Mouse (Mus musculus): Measurements from ENCODE around the gene Pprc1. TPM values are rescaled to one million over a fixed set of nuclear protein-coding genes. Genes with fewer than 3 reads are reported as not detected.

The Pprc1 gene
- total RNA-seq (2023): 10 to 100 TPM; 24.6 TPM

DNA sequence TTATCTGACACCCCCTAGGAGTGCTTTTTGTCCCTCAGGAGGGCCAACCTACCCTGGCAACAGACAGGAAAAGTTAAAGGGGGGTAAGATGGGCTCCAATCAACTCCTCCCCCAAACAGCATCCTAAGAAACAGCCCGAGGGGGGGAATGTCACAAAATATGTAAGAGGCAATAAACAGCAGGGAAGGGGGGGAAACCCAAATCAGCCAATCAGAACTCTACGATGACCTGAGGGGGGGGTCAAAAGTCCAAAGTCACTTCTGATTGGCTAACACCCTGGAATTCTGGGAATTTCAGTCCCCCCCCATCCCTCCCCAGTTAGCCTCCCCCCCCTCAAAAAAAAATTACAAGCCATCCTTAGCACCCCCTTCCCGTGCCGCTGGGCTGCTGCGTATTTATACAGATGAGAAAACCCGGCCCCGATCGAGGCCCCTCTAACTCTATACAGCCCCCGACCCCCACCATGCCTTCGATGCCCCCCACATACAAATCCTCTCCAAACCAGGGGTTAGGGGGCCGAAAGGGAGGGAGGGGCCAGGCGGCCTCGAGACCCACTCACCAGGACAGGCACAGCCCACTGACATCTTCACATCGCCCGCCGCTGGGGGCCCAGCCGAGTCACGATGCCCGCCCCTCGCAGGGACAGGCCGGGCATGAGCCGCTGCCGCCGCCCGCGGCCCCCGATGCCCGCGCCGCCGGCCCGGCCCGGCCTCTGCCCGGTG is at the start of gene Pprc1:
Pprc1 (plus strand) TSS at position 616 of the 722 bp plus-strand sequence.

DNA sequence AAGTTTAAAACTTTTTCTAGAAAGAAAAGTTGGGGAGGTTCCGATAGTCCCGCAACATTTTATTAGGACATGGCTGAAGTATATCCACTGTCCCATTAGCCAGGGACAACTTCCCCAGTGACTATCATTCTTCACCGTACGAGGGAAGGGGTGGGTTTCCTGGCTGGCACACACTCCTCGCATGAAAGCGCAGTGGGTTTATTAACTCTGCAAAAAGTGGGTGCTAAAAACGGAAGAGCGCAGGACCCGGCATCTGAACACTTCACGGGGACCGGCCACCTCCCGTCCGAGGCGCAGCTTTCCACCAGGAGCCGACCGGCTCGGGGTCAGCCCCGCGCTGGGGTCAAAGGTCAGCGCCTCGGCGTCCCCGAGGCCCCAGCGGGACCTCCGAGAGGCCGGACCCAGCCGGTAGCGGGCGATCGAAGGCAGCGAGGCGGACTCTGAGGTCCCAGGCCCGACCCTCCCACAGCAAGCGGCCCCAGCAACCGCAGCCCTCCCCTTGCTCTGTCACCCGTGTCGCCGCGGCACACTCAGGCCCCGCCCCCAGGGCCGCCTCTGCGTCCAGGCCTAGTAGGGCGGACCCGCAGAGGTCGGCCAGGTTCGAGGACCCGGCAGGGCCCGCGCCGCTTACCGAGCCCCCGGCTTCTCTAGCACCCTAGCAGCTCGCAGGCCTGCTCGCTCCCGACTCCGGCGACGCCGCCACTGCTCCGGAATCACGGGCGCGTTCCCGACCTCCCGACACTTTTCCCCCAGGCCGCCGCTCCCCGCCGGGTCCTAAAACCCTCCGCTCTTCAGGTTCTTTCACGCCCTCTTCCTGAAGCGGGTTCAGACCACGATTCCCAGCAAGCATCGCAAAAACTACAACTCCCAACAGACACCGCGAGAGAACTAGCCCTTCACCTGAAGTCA is 46.6 kb upstream of the Pprc1 start, which contains the start of gene Armh3:
Armh3 (minus strand) TSS at position 704 of the 909 bp plus-strand sequence.

DNA sequence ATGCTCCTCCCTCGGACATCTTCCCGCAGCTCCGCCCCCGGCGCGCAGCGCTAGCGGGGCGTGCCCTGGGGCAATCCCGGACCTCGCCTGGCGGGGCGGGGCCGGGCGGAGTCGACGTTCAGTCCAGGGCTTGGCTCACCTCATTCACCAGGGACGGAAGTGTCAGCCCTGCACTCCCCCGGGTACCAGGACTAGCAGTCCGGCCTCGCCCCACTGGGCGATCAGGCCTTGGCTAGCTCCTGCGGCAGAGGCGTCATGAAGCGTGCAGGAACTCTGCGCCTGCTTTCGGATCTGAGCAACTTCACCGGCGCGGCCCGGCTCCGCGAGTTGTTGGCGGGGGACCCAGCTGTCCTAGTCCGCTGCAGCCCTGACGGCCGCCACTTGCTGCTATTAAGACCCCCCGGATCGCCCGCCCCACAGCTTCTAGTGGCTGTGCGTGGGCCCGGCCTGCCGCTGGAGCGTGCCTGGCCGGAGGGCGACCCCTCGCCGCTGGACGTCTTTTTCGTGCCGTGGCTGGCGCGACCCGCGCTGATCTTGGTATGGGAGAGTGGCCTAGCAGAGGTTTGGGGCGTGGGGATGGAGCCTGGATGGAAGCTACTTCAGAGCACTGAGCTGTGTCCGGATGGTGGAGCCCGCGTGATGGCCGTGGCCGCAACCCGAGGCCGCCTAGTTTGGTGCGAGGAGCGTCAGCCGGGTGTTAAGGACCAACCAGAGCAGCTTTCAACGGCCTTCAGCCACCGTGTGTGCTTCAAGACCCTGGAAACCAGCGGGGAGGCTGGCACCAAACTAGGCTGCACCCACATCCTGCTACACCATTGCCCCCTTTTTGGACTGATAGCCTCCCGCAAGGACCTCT is 41.1 kb upstream of the Pprc1 start, which contains the start of gene Hps6:
Hps6 (plus strand) TSS at position 138 of the 856 bp plus-strand sequence.

DNA sequence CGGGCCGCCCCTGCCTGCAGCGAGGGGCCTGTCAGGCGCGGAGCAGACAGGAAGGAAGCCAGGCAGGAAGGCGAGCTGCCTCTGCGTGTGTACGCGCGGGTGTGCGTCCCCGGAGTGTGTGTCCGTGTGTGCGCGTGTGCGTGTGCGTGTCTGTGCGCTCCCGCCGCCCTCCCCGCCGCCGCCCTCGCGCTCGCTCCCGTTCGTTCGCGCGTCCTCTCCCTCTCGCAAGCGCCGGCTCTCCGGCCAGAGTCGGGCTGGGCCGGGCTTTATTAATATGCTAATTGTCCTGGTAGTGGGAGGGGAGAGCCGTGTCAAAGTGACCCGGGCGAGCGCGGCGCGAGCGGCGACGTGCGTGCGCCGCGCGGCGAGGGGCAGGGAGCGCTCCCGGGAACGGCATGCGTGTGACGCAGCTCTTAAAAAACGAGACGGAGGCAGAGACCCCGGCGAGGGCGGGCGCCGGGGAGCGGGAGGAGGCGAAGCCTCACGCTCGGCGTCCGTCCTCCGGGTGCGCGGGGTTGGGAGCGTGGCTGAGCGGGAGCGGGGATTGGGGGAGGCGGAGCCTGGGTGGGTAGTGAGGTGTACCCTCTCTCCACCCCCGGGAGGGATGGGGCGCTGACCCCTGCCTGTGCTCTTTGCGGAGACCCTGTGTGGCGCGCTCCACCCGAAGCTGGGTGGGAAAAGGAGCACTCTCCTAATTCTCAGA is 458 bp downstream of the Pprc1 start, which contains the start of gene Ldb1:
Ldb1 (minus strand) TSS at position 222 of the 703 bp plus-strand sequence.

DNA sequence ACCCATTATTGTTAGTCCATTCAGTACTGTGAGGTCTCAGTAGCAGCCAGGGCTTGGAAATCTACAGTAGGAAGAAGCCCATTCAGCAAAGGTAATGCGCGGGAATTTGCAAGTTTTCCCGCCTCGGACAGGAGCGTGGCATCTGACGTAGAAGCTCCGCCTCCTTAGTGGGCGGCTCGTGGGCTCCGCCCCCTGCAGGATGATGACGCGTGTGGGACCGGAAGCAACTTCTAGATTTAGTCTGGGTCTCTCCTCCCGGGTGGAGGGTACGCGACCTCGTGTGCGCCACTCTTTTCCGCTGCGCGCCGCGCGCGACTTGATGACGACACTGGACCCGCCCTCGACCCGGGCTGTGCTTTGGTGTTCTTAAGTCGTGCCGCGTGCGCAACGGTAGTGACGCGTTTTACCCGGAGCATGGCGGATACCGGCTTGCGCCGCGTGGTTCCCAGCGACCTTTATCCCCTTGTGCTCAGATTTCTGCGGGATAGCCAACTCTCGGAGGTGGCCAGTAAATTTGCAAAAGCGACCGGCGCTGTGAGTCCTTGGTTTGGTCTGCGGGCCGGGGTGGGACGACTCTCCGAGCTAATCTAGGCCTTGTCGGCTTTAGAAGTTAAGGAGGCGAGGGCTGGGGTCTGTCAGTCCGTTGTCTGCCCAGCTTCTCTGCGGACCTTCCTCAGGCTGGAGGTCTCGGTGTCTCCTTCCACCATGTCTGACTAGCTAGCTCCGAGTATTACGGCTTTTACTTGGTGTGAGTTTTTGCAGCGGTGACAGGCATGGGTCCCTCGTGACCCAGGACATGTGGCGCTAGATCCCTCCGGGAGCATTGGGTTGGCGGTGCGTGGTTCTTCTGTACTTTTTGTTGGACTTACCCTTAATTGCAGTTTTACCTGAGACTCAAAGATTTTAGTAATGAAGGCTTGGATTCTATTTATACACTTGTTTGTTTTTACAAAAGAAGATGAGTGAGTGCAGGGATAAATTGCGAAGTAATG is 31.2 kb downstream of the Pprc1 start, which contains the start of gene Nolc1:
Nolc1 (plus strand) TSS at position 248 of the 992 bp plus-strand sequence.

Other genes starting within 250 kb of the Pprc1 start
- under 1 TPM; 0.20 to 0.55 TPM for gene Kcnip2, start 228.8 kb upstream of the Pprc1 start, total RNA-seq (2023)
- gene Armh3, start 46.4 kb upstream of the Pprc1 start, total RNA-seq (2023): 10 to 100 TPM; 10.9 to 14.4 TPM
- 1 to 10 TPM; 8.7 to 9.2 TPM for gene Hps6, start 41.4 kb upstream of the Pprc1 start, total RNA-seq (2023)
- 10 to 100 TPM; 64.8 to 75.1 TPM for gene Ldb1, start 328 bp downstream of the Pprc1 start, total RNA-seq (2023)
- 10 to 100 TPM; 25.6 to 26.2 TPM for gene Nolc1, start 31.0 kb downstream of the Pprc1 start, total RNA-seq (2023)
- gene Elovl3, start 87.0 kb downstream of the Pprc1 start, total RNA-seq (2023): not detected
- gene Pitx3, start 103.4 kb downstream of the Pprc1 start, total RNA-seq (2023): not detected
- gene Gbf1, start 107.6 kb downstream of the Pprc1 start, total RNA-seq (2023): 10 to 100 TPM; 56.1 to 58.1 TPM

All from neutrophil, adult 59 days (primary cell).